Mouse (Mus musculus) right cerebral cortex, adult 18-20 months (tissue): ENCODE measurements at regions not wholly inside any gene's neighbourhood (a gene's known extent, or its start where the extent isn't known, plus 50 kb on each side); places are given as distances from the start of the nearest gene placed in this dataset.
"Not testable (repeated sequence)": the region's sequence is repeated elsewhere in the genome, so short reads cannot be mapped to it uniquely, and the experiment has no call there.

Experiments used
- DNase-seq: peaks from one replicate; pipeline ENCODE4 v3.0.0; 2022; ENCODE audit warnings: mixed read lengths

DNA sequence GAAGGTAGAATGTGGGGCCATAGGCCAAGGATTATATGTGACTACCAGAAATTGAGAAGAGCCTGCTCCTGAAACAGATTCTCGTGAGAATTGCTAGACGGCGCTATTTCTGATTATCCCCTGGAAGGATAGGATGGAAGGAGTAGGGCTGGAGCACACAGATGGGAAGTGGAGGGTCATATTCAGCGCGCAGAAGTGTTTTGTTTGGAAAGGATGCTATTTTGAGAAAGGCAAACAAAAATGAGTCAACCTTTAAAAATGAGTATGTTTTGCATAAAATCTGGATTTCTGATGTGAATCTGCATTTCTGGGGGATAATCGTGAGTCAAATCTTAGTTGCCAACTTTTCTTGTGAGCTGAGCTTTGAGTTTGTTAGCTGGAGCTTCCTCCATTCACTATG, 58.1 kb upstream of the Fshb start:
- peak; percentile 12 for DNase-seq

- no peak for DNase-seq
Measured at GRCm38 (mm10) chr2:107118711-107119474, 59.4 kb upstream of the Fshb start.

GRCm38 (mm10) chr2:107119697-107120096, 60.2 kb upstream of the Fshb start:
- no peak for DNase-seq

DNA sequence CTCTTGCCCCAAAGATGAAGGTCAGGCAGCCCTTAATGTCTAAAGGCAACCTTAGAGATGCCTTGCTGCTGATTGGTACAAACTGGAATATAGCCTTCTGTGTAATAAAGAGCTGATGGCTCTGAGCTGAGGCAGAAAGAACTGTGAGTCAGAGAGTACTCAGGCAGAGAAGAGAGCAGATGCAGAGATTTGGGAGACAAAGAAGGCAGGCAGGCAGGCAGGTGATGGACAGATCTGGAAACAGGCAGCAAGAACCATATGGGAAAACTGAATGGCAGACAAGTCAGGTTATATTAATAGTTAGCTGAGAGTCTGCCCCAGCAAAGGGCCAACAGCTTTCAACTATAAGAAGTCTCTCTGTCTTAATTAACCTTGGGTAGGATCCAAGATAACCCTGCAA, 73.7 kb upstream of the Fshb start:
- no peak for DNase-seq

- no peak for DNase-seq
Measured at GRCm38 (mm10) chr2:107149317-107149716, 89.9 kb upstream of the Fshb start.

GRCm38 (mm10) chr2:107149851-107150250, 90.4 kb upstream of the Fshb start:
- DNase-seq: no peak

DNA sequence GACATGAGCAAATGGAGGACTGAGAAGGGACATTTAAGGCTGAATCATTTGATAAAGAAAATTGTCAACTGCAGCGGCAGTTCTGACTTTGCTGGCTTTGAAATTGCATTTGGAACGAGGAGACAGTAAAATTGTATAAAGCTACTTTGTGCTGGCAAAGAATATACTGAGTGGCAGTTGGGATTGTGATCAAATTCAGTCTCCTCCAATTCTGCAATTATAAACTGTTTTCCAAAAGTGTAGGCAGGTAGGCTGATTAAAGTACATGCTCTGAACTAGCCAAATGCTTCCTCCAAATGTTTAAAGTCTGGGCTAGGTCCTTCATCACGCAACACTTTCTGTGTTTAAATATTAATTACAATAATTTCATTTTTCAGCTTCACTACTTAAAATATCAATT, 90.9 kb upstream of the Fshb start:
- no peak for DNase-seq

DNA sequence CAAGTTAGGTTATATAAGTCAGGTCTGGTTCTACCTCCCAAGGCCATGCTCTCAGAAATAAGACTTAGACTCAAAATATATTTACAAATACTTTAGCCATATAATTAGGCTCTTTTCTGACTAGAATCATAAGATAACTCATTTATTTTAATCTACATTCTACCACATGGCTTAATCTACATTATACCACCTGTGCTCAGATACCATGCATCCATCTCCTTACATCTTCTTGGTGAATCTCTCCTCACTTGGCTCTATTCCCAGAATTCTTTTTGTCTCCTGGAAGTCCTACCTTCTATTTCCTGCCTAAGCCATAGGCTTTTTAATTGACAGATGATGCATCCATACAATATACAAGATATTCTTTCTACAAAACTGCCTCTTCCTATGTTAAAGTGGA, 92.4 kb upstream of the Fshb start:
- DNase-seq: no peak

- DNase-seq: not testable (repeated sequence)
Measured at GRCm38 (mm10) chr2:107158836-107159402, 99.5 kb upstream of the Fshb start.

GRCm38 (mm10) chr2:107175721-107176120, 114.7 kb upstream of the Kcna4 start:
- peak; percentile 4 for DNase-seq

DNA sequence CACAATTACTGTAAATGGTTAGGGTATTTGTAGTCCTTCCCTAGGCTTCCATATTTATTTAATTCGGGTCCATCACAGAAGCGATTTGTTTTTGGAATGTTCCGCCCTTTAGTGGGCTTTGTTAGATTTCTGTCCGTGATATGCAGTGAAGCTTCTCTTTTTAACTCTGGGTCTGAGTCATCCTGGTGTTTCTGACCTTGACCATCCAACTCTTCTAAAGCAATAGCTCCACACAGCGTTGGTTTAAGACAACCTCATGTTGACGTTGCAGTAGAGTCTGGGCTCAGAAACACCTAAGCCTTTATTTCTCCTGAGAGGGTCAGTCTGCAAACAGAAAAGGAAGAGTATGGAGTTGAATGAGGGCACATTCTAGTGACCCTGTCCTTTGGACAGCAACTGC, 107.4 kb upstream of the Kcna4 start:
- no peak for DNase-seq

- DNase-seq: no peak
Measured at GRCm38 (mm10) chr2:107184864-107185263, 105.6 kb upstream of the Kcna4 start.

DNA sequence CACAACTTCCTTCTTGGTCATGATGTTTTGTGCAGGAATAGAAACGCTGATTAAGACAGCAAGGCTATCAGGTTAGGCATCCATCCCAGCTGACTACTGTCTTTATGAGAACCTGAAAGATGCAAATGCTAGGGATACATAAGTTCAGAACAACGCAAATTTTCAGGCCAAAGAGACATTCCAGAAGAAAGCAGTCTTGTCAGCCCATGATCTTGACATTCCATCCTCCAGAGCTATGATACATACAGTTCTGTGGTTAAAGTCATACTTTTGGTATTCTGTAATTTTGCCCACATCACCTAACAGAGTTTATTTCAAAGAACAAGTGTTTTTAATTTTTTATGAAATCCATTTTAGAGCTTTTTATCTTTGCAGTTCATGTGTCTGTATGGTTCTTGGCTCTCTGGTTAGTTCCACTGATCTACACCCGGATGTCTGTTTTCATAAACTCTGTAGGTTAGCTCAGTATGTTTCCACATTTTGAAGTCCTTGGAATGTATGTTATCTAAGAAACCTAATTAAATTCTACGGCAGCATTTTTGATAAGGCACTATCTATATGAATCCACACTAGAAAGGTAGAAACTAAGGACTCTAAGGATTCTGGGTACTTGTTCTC, 88.5 kb upstream of the Kcna4 start:
- no peak for DNase-seq

- no peak for DNase-seq
Measured at GRCm38 (mm10) chr2:107202474-107202858, 88.0 kb upstream of the Kcna4 start.

- DNase-seq: no peak
Measured at GRCm38 (mm10) chr2:107221544-107221943, 68.9 kb upstream of the Kcna4 start.

- no peak for DNase-seq
Measured at GRCm38 (mm10) chr2:107224679-107225078, 65.8 kb upstream of the Kcna4 start.

DNA sequence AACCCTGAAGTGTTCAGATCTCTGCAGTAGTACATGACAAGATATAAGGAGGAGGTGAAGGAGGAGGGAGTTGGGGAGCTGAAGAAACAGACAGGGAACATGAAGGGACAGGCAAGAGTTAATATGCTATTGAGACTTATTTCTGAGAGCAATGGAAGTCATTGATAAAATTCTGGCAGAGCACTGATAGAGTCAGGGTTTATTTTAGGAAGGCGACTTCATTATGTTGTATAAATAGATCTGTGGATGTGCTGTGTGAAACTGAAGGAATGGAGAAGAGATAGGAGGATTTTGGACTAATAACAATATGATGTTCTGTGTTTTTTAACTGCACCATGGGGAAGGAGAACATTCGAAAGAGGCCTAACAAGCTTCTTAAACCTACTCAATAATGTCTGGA, 63.0 kb upstream of the Kcna4 start:
- DNase-seq: no peak

- no peak for DNase-seq
Measured at GRCm38 (mm10) chr2:107228287-107228686, 62.2 kb upstream of the Kcna4 start.

DNA sequence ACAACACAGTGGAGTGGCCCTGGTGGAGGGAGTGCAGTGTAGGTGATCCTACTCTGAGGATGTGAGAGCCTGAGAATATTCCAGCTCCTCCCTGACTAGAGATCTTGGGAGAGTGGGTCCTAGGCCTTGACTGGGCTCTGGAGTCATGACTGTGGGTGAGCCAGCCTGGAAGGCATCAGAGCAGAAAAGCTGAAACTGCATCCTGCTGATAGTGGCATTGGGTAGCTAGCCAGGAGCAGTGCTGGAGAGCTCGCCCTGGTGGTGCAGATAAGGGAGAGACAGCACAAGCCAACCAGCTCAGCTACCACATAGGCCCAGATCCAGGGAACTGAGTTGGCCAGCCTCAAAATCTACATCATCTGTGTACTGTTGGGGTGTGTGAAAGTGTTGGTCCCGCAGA, 58.8 kb upstream of the Kcna4 start:
- DNase-seq: no peak

- no peak for DNase-seq
Measured at GRCm38 (mm10) chr2:107232885-107233284, 57.6 kb upstream of the Kcna4 start.
